8 mouse cellular contexts compared by ENCODE assay signal in genomic region chr17:28799291-28800160, GRCm38 (mm10). TPM values are rescaled to one million over a fixed set of nuclear protein-coding genes. Genes with fewer than 3 reads are reported as not detected.
DNase-seq lines count a peak whose midpoint lies in the region; ATAC-seq and TF ChIP-seq lines count a peak whose summit lies in the region.

No protein-coding gene starts in this region.

- peak overlapping the region; percentile 89 for H3K4me3 ChIP-seq in heart, embryonic 12.5 days
- peak overlapping the region; percentile 95; the same call in 1 of the 2 replicates for H3K4me3 ChIP-seq in heart, postnatal 0 days (ENCODE audit: low read depth, low read length)
- H3K4me3 ChIP-seq in lung, embryonic 14.5 days (ENCODE audit: low read depth, low read length) = peak overlapping the region; percentile 85
- H3K4me3 ChIP-seq in stomach, embryonic 16.5 days (replicated peaks; ENCODE audit: low read length) = peak overlapping the region; percentile 75

- no peak for TF ChIP-seq CTCF in heart, postnatal 0 days (IDR thresholded peaks at IDR 0.05; ENCODE audit: low read depth)
- TF ChIP-seq CTCF in lung, embryonic 14.5 days (IDR thresholded peaks at IDR 0.05; ENCODE audit: low read depth) = no peak

- peaks cover 7% of the 10 kb centered on the region for H3K9me3 ChIP-seq in heart, embryonic 12.5 days (replicated peaks)
- no peaks in the 10 kb centered on the region for H3K9me3 ChIP-seq in heart, postnatal 0 days (replicated peaks; ENCODE audit: control insufficient read depth, low read length)
- no peaks in the 10 kb centered on the region for H3K9me3 ChIP-seq in lung, embryonic 14.5 days (ENCODE audit: low read depth, low read length)
- H3K9me3 ChIP-seq in stomach, embryonic 16.5 days (replicated peaks; ENCODE audit: control insufficient read depth, low read length) = no peaks in the 10 kb centered on the region; the same call in 1 of the 2 replicates

- no peaks in the 10 kb centered on the region for H3K27me3 ChIP-seq in heart, embryonic 12.5 days (replicated peaks)
- no peaks in the 10 kb centered on the region for H3K27me3 ChIP-seq in heart, postnatal 0 days (ENCODE audit: control insufficient read depth, insufficient read depth, low read length)
- no peaks in the 10 kb centered on the region for H3K27me3 ChIP-seq in lung, embryonic 14.5 days (ENCODE audit: insufficient read depth, low read length)
- no peaks in the 10 kb centered on the region for H3K27me3 ChIP-seq in stomach, embryonic 16.5 days (ENCODE audit: control insufficient read depth, insufficient read depth, low read length)

- WGBS in heart, embryonic 12.5 days = 22% methylated on average over 14 of the region's 14 CpGs
- WGBS in heart, postnatal 0 days = 29% methylated on average over 14 of the region's 14 CpGs
- WGBS in lung, embryonic 14.5 days = 5% methylated on average over 14 of the region's 14 CpGs
- WGBS in stomach, embryonic 16.5 days = 8% methylated on average over 14 of the region's 14 CpGs

- no peak for ATAC-seq in heart, embryonic 12.5 days (ENCODE audit: insufficient number of reproducible peaks, low FRiP score)
- no peak for ATAC-seq in heart, postnatal 0 days (ENCODE audit: insufficient read depth, low read depth)
- ATAC-seq in lung, embryonic 14.5 days (ENCODE audit: insufficient read depth) = no peak
- ATAC-seq in stomach, embryonic 16.5 days (ENCODE audit: insufficient read depth, low FRiP score) = no peak

- peaks cover 24% of the 10 kb centered on the region for H3K4me1 ChIP-seq in heart, embryonic 12.5 days (replicated peaks)
- H3K4me1 ChIP-seq in heart, postnatal 0 days (ENCODE audit: control insufficient read depth, insufficient read depth) = peaks cover 18% of the 10 kb centered on the region
- H3K4me1 ChIP-seq in lung, embryonic 14.5 days (ENCODE audit: insufficient read depth) = peaks cover 4% of the 10 kb centered on the region; the same call in 1 of the 2 replicates
- peaks cover 21% of the 10 kb centered on the region for H3K4me1 ChIP-seq in stomach, embryonic 16.5 days (ENCODE audit: control insufficient read depth, insufficient read depth, low read length)

- no peak overlapping the region for H3K27ac ChIP-seq in heart, embryonic 12.5 days (ENCODE audit: poor library complexity, severe bottlenecking)
- no peak overlapping the region for H3K27ac ChIP-seq in heart, postnatal 0 days (ENCODE audit: low read depth)
- peak overlapping the region; percentile 3; the same call in 1 of the 2 replicates for H3K27ac ChIP-seq in lung, embryonic 14.5 days (ENCODE audit: low read depth)
- peak overlapping the region; percentile 96; the same call in 1 of the 2 replicates for H3K27ac ChIP-seq in stomach, embryonic 16.5 days (ENCODE audit: low read length)

- H3K9ac ChIP-seq in heart, embryonic 12.5 days = no peak overlapping the region
- no peak overlapping the region for H3K9ac ChIP-seq in heart, postnatal 0 days (replicated peaks; ENCODE audit: low read depth, low read length)
- H3K9ac ChIP-seq in lung, embryonic 14.5 days = peak overlapping the region; percentile 100; the same call in 1 of the 2 replicates
- no peak overlapping the region; the same call in 1 of the 2 replicates for H3K9ac ChIP-seq in stomach, embryonic 16.5 days (ENCODE audit: low read length)

- TF ChIP-seq EP300 in heart, postnatal 0 days (IDR thresholded peaks at IDR 0.05; ENCODE audit: low read depth) = no peak

- peak overlapping the region; percentile 98 for H3K4me2 ChIP-seq in heart, embryonic 12.5 days
- H3K4me2 ChIP-seq in heart, postnatal 0 days (ENCODE audit: low read depth, low read length) = peak overlapping the region; percentile 97
- H3K4me2 ChIP-seq in lung, embryonic 14.5 days = peak overlapping the region; percentile 99
- peak overlapping the region; percentile 98 for H3K4me2 ChIP-seq in stomach, embryonic 16.5 days (ENCODE audit: low read depth, low read length)

- no peak for DNase-seq in heart, adult 11 months
- DNase-seq in NIH3T3 (ENCODE audit: low read depth) = peak; percentile 32
- DNase-seq in heart, postnatal 0 days (ENCODE audit: low spot score) = no peak
- peak; percentile 45 for DNase-seq in lung, embryonic 14.5 days
- DNase-seq in right cerebral cortex, postnatal 25 days = no peak
- no peak for DNase-seq in testis, postnatal 10 days (ENCODE audit: low spot score)

- no peaks in the 10 kb centered on the region for H3K36me3 ChIP-seq in heart, embryonic 12.5 days
- no peaks in the 10 kb centered on the region for H3K36me3 ChIP-seq in heart, postnatal 0 days (replicated peaks; ENCODE audit: control insufficient read depth, insufficient read depth, low read length)
- H3K36me3 ChIP-seq in lung, embryonic 14.5 days (ENCODE audit: insufficient read depth) = no peaks in the 10 kb centered on the region
- H3K36me3 ChIP-seq in stomach, embryonic 16.5 days (ENCODE audit: control insufficient read depth, insufficient read depth, low read length) = no peaks in the 10 kb centered on the region

RNA-seq across cellular contexts. Expression of gene Brpf3, which starts 1.4 kb away (rescaled TPM):
- polyA plus RNA-seq in heart, embryonic 12.5 days (2016; fragmentation: Nextera tagmentation; extraction: Ambion mirVana) = 13.2 and 15.4 TPM in 2 replicates
- 4.6 and 27.8 TPM in 2 replicates for total RNA-seq in heart, postnatal 0 days (2014; rRNA removed; ENCODE audit: low replicate concordance)
- 2.7 and 3.4 TPM in 2 replicates for polyA plus RNA-seq in heart, postnatal 0 days (2015; fragmentation: Nextera tagmentation; extraction: Ambion mirVana)
- 10.0 and 12.5 TPM in 2 replicates for polyA plus RNA-seq in lung, embryonic 14.5 days (2014; fragmentation: Nextera tagmentation; extraction: Ambion mirVana)
- polyA plus RNA-seq in stomach, embryonic 16.5 days (2015; fragmentation: Nextera tagmentation; extraction: Ambion mirVana) = 8.2 and 10.5 TPM in 2 replicates

RNA-seq across cellular contexts. Expression of gene Mapk13, which starts 30.4 kb away (rescaled TPM):
- 3.2 and 3.9 TPM in 2 replicates for polyA plus RNA-seq in heart, embryonic 12.5 days (2016; fragmentation: Nextera tagmentation; extraction: Ambion mirVana)
- total RNA-seq in heart, postnatal 0 days (2014; rRNA removed; ENCODE audit: low replicate concordance) = 0.65 and 3.8 TPM in 2 replicates
- 0.78 and 1.1 TPM in 2 replicates for polyA plus RNA-seq in heart, postnatal 0 days (2015; fragmentation: Nextera tagmentation; extraction: Ambion mirVana)
- 53.7 and 61.0 TPM in 2 replicates for polyA plus RNA-seq in lung, embryonic 14.5 days (2014; fragmentation: Nextera tagmentation; extraction: Ambion mirVana)
- polyA plus RNA-seq in stomach, embryonic 16.5 days (2015; fragmentation: Nextera tagmentation; extraction: Ambion mirVana) = 116 and 128 TPM in 2 replicates

RNA-seq across cellular contexts. Expression of gene Pnpla1, which starts 58.7 kb away (rescaled TPM):
- polyA plus RNA-seq in heart, embryonic 12.5 days (2016; fragmentation: Nextera tagmentation; extraction: Ambion mirVana) = 0.05 TPM in 1 of 2 replicates, not detected in the other
- not detected in 2 replicates for total RNA-seq in heart, postnatal 0 days (2014; rRNA removed; ENCODE audit: low replicate concordance)
- polyA plus RNA-seq in heart, postnatal 0 days (2015; fragmentation: Nextera tagmentation; extraction: Ambion mirVana) = 0.03 and 0.04 TPM in 2 replicates
- 0.05 TPM in 1 of 2 replicates, not detected in the other for polyA plus RNA-seq in lung, embryonic 14.5 days (2014; fragmentation: Nextera tagmentation; extraction: Ambion mirVana)
- polyA plus RNA-seq in stomach, embryonic 16.5 days (2015; fragmentation: Nextera tagmentation; extraction: Ambion mirVana) = 1.2 and 3.0 TPM in 2 replicates

Comparison
In these comparisons a context has a peak if more than half of its experiments do, and no peak if none do; other contexts are left out.
1. H3K27ac ChIP-seq: peak in lung, embryonic 14.5 days (single experiment) and stomach, embryonic 16.5 days (single experiment); none in heart, embryonic 12.5 days (single experiment) and heart, postnatal 0 days (single experiment).
2. DNase-seq: peak in NIH3T3 (single experiment) and lung, embryonic 14.5 days (single experiment); none in heart, adult 11 months (single experiment), heart, postnatal 0 days (single experiment), right cerebral cortex, postnatal 25 days (single experiment) and testis, postnatal 10 days (single experiment).
3. RNA of gene Mapk13, which starts 30.4 kb away (polyA plus RNA-seq): 116 to 128 TPM in stomach, embryonic 16.5 days and 53.7 to 61.0 TPM in lung, embryonic 14.5 days; 3.2 to 3.9 TPM in heart, embryonic 12.5 days and 0.78 to 1.1 TPM in heart, postnatal 0 days; every median in the first group is over 10 times any median in the second.
4. Peak in every context shown above with its lines, with median percentiles within 50 percentile points of each other: H3K4me2 ChIP-seq and H3K4me3 ChIP-seq.